Mouse (Mus musculus) thymus, adult 2 months (tissue): Measurements from ENCODE around the gene Ldb3.

Experiments used
- CTCF ChIP-seq: fragments of 200-500 bp; IDR thresholded peaks from 2 replicates; pipeline ENCODE4 v1.5.1; 2012; ENCODE audit warnings: mild to moderate bottlenecking, control low read depth, low read length, moderate library complexity, borderline replicate concordance; ENCODE audit not compliant: control insufficient read depth, poor library complexity, insufficient read depth; ENCODE audit errors: extremely low read depth
- POLR2A ChIP-seq: fragments of 200-500 bp; IDR thresholded peaks from 2 replicates; pipeline ENCODE4 v1.6.1; 2012; ENCODE audit warnings: mild to moderate bottlenecking, low read length, control low read depth, moderate library complexity; ENCODE audit not compliant: control insufficient read depth, poor library complexity, insufficient read depth; ENCODE audit errors: extremely low read depth

- TF ChIP-seq CTCF (no peak), POLR2A (no peak)
Measured at GRCm38 (mm10) chr14:34533537-34533936, 54.9 kb downstream of the Ldb3 start.
